Mouse (Mus musculus): Measurements from ENCODE around the gene Wdr26.

Gene Wdr26

DNA sequence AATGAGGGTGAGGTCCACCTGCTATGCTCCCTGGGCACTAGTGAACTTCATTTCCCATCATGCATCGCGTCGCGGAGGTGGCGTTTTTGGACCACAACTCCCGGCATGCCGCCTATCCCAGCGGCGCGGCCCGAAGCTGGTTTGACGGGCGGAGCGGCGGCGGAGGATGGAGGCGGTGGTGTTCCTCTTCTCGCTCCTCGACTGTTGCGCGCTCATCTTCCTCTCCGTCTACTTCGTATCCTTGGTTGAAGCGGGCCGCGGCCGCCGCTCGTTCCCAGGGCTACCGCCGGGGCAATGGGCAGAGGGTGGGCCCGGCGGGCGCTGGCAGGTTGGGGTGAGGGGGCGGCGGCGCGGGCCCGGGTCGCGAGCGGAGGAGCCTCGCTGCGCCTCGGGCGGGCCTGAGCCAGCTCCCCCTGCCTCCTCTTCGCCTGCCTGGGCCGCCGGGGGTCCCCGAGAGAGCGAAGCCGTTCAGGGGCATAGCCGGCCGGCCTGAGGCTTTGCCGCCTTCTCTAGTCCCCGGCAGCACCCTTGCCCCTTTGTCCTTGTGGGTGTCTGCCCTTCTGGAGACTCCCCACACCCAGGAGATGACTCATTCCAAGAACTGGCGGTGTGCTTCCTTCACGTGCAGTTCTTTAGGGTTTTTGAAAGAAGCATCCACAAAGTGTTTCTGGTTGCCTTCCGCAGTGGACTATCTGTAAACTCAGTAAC is 60.8 kb downstream of the Wdr26 start:
- peak; percentile 96 for DNase-seq

GRCm38 (mm10) chr1:181150431-181150826 is 61.4 kb downstream of the Wdr26 start:
- DNase-seq: no peak

DNA sequence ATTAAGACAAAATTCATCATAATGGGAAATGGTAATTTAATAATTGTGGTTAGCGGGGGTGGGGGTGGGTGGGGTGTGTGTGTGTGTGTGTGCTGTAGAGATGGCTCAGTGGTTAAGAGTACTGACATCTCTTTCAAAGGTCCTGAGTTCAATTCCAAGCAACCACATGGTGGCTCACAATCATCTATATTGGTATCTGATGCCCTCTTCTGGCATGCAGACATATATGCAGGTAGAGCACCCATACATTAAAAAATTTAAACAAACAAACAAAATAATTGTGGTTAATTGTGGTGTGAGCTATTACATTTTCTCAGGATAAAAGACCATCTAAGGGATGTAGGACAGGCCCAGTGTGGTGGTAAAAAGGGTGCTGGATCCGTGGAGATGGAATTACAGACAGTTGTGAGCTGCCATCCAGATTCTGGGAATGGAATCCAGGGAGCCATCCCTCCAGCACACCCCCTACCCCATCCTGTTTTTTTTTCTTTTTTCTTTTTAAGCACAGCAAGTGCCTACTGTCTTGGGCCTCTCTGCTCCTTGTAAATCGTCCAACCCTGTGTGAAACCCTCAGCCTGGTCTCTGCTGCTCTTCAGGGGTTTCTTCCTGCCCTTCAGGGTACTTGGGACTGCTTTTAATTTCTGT is 62.3 kb downstream of the Wdr26 start:
- DNase-seq: no peak

DNA sequence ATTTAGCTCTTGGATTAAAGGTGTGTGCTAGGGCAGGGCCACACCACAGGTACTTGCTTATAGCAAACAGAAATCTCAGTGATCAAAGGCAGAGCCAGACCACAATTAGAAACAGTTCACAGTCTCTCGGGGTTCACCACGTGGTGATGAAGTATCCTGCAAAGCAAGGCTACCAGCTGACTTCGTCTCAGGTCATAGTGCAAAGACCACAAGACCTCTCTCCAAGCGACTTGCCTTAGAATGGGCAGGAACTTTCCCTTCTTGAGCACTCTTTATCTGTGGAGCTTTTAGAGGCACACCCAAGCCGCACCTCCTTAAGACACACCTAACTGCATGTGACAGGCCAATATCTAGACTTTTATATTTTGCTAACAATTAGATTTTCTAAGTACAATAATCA is 63.3 kb downstream of the Wdr26 start:
- DNase-seq: peak; percentile 9

DNA sequence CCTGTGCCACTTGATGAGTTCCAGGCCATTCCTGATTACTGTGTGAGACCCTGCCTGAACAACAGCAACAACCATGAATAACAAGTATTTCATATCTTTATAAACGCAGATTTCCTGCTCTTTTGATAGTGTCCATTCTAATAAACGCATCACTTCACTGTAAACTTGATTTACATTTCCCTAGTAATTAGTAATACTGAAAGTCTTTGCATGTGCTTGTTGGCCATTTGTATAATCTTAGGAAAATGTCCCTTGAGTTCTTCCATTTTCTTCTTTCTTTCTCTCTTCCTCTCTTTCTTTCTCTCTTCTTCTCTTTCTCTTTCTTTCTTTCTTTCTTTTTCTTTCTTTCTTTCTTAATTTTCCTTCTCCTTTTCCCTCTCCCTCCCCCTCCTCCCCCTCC is 65.6 kb downstream of the Wdr26 start:
- no peak for DNase-seq

- DNase-seq: no peak
Observed at GRCm38 (mm10) chr1:181144966-181145365, 66.8 kb downstream of the Wdr26 start.

DNA sequence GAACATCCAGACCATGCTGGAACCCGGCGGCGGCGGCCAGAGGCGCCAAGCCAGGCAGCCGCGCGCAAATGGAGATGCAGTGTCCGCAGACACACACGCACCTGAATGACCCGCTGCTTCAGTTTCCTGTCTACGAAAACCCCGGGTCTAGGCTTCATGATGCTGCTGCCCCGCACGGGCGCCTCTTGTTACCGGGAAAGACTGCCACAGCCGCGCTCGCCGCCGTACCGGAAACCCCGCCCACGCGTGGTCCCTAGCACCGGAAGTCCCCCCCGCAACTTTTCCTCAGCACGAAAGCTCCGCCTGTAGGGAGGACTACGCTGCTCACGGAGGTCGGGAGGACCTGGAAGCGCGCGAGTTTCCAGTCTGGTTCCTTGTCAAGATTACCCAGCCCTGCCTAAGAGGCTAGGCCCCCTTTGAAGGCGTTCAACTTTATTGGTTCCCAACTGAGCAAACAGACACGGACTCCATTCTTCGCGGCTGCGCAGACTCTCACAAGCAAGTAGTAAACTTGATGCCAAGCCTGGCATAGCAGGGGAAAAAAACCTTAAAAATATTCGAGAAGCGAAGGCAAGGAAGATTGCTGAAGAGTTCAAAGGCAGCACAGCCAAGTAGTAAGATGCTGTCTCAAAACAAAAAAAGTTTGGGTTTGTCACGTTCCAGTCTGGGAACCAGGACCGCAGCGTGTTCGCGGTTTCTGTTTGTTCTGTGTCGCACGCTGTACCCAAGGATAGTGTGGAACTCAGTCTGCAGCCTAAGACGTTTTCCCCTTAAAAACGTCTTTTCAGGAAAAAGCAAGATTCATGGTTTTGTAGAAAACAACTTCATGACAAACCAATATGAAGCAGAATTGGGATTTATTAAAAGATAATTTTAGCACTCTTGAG is 67.6 kb downstream of the Wdr26 start, which contains the start of the genes Nvl and Cnih4:
TSS of gene Nvl (minus strand) at position 255 of the 887 bp plus-strand sequence.
TSS of gene Cnih4 (plus strand) at position 744 of the 887 bp plus-strand sequence.
- DNase-seq: peak; percentile 94

DNA sequence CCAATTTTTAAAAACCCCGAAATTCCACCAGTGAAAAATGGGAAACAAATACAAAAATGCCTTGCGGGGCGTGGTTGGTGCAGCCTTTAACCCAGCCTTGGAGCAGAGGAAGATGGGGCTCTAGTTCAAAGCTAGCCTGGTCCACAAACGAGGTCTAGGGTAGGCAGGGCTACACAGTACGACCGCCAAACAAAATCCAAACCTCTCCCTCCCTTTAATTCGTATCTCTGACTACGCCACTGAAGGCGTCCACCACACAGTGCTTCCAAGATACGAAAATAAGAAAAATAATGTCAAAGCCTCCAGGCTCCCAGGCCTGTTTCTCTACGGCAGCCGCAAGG is 68.2 kb downstream of the Wdr26 start:
- DNase-seq: peak; percentile 6

GRCm38 (mm10) chr1:181138730-181139129 is 73.1 kb downstream of the Wdr26 start:
- no peak for DNase-seq

GRCm38 (mm10) chr1:181131915-181132314 is 79.9 kb downstream of the Wdr26 start:
- DNase-seq: no peak

DNA sequence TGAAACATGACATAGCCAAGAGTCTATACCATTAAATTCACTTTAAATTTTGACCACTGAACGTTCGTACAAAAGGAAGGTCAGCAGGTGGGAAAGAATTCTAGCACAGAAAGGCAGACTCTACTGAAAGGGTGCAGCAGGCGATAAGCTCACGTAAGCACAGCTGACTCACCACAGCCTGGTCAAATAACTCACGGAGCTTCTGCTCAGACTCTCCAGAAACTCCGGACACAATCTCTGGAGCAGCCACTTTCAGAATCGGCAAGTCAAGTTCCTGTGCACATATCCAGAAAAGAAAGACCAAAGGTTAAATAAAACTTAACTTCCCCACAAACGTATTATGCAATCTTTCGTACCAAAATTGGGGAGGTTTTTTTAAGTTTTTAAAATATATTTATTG is 85.0 kb downstream of the Wdr26 start:
- no peak for DNase-seq

DNA sequence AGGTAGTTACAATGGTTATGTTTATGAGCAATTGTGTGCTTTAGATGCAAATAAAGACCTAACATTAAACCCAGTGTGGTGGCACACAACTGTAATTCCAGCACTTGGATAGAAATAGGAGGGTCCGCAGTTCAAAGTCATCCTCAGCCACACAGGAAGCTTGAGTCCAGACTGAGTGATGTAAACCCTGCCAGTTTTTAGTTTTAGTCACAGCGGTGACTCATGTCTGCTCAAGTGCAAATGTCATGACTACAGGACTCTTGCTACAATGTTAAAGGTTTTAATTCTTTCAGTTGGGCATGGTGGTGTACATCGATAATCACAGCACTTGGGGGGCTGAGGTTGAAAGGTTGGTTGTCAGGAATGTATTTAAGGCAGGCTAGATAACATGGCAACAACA is 85.9 kb downstream of the Wdr26 start:
- DNase-seq: no peak

DNA sequence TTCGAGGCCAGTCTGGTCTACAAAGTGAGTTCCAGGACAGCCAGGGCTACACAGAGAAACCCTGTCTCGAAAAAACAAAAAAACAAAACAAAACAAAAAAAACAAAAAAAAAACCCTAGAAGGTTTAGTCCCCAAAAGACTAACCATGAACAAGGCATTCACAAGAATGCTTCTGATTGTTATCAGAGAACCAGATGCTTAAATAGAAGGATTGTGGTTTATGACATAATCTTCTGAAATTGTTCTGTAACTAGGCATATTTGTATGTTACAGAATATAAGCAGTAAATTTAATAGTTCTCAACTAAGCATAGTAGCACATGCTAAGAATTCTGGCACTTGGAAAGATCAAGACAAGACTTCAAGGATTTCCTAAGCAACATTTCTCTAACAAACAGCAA is 87.7 kb downstream of the Wdr26 start:
- no peak for DNase-seq
